Mouse (Mus musculus): ENCODE results near the gene Ngrn.

Gene Ngrn

DNA sequence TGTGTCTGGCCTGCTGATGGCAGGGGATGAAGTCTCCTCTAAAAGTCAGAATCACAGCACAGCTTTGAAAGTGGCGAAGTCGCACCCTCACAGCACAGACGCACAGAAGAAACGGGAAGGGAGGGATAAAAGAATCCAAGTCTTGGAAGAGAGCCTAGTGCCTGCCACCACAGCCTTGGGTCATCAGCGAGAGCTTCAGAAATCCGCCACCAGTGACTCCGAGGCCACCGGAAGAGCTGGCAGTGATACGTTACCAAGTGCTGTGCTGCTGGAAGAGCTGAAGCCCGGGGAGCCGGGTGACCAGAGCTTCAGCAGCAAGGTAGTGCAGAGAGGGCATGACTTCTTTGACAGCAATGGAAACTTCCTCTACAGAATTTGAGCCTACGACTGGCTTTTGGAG is 3.6 kb downstream of the Ngrn start:
- DNase-seq: no peak

DNA sequence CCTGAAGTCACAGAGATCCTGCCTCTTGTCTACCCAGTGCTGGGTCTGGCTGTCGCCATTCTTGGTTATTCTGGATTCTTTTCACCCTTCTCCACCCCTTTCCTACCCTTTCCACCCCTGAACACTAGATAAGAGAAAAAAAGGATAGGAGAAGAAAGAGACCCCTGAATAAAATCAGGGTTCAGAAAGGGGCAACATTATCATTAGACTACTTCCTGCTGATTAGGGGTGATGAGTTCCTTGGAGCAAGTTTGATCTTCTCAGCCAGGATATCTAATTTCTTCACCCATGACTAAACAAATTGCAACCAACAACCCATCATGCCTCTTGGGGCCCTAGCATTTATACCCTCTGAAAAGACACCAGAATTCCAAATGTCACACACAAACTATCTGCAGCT is 6.7 kb downstream of the Ngrn start:
- DNase-seq: no peak

DNA sequence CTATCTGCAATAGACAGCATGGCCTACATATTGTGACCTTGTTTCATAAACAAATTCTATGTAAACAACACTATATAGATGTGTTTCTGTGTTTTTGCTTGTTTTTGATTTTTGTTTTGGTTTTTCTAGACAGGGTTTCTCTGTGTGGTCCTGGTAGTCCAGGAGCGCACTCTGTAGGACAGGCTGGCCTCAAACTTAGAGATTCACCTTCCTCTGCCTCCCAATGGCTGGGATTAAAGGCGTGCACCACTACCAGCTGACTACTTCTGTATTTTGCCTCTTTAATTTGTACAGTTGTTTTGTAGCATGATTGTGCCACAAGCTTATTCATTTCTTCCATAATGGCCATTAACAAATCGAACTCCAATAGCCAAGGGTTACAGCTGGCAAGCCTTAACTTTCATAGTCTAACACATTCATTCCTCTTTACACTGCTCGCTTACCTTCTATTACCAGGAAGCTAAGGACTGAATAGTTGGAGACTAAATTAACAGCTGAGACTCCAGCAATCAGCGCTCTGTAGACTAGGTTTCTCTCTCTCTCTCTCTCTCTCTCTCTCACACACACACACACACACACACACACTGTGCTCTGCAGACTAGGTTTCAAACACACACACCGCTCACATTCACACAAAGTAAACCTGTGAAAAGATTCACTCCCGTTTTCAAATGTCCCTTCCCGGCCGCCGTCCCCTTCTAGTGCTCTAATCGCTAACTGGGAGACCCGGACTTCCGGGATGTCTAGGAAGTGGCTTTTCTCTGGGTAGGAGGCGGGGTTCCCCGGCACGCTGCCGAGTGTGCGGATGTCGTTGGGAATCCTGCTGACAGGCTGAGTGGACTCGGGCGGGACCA is 8.1 kb downstream of the Ngrn start, which contains the start of gene Vps33b:
Vps33b (plus strand) TSS at position 753 of the 854 bp plus-strand sequence.
- DNase-seq: peak; percentile 93

DNA sequence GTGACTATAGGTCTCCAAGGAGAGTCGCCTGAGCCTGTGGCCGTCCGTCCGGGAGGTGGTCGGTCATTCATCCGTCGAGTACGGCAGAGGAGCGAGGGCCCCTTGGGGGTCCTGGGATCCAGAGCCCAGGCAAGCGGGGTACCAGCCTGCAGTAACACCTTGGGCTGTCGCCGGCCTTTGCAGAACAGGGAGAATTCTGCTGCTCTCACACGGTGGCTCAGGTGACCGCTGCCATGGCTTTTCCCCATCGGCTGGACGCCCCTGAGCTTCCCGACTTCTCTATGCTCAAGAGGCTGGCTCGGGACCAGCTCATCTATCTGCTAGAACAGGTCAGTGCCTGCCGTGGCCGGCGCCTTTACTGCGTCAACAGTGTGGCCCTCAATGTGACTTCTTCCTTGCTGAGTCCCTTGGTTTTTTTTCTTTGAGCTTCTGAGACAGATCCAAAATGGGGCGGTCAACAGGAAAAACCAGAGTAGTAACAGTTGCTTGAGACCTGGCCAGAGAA is 8.8 kb downstream of the Ngrn start:
- DNase-seq: no peak

DNA sequence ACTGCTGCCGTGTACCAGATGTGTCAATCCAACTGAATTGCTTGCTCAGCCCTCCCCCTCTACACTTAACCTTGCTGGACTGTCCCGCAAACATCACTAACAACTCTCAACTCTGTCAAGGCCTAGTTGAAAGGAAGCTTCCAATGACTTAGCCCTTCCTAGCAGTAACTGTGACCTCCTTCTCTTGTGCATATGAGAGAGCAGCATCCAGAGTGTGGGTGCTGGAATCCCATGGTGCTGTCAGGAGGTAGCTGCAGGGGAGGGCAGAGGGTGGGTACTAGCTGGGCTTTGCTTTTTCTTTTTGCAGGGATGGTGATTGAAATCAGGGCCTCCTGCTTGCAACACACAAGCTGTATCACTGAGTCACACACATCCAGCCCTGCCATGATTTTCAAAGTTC is 12.4 kb downstream of the Ngrn start:
- no peak for DNase-seq

DNA sequence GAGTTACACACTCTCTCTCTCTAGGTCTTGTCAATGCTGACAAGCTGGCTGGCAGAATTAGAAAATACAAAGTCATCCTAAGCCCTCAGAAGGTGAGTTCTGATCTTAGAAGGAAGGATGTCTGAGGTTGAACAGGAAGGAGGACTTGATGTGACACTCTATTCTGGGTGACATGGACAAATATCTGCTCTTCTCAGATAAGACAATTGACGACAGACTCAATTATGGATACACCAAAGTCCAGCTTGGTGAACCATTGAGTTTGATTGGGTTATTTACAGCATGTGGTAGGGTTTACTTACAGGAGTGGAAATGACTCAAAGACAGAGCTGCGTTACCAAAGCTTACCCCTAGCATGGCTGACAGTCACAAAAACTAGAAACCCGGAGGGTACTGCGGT is 15.4 kb downstream of the Ngrn start:
- DNase-seq: no peak

DNA sequence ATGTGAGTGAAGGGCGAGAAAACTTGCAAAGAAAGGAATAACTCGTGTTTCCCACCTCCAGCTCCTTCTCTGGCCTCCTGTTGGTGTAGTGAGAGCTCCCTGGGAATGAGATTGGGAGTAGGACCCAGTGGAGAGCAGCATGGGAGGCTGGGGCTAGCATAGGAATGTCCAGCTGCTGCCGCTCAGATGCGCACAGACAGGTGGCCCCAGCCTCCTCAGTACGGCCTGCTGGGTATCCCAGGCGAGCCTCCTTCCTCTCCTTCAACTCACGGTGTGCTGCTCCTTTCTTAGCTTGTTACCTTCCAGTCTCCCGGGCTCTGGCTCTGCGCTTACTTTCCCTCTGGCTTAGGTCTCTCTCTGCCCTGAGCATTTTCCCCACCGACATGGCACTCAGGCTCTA is 19.0 kb downstream of the Ngrn start:
- no peak for DNase-seq

DNA sequence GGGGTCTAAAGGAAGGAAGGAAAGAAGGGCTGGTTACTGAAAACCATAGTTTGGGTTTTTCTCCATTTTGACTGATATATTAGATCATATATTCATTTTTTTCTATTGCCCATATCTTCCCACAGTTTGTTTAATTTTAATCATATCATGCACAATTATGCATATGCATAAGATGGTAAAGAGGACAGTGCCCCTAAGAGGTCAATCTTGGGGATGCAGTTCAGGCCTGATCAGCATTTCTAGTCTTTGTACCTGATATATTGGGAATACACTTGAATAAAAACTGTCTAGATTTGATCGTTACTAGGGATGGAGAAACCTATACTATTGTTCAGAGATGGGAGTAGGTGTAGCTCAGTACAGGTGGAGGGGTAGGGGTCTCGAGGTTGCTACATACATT is 20.0 kb downstream of the Ngrn start:
- no peak for DNase-seq

DNA sequence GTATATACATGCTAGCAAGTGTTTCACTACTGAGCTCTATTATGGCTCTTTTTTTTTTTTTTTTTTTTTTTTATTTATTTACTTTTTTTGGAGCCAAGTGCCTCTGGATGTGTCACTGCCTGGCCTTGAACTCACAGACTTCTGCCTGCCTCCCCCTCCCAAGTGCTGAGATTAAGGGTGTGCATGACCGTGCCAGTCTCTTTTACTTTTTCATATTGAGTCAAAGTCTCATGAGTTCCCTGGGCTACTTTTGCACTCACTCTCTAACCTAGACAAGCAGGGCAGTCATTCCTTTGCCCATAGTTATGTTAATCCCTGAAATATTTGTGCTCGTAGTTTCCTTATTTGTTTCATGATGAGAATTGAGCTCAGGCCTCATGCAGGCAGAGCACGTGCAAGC is 20.6 kb downstream of the Ngrn start:
- DNase-seq: no peak

DNA sequence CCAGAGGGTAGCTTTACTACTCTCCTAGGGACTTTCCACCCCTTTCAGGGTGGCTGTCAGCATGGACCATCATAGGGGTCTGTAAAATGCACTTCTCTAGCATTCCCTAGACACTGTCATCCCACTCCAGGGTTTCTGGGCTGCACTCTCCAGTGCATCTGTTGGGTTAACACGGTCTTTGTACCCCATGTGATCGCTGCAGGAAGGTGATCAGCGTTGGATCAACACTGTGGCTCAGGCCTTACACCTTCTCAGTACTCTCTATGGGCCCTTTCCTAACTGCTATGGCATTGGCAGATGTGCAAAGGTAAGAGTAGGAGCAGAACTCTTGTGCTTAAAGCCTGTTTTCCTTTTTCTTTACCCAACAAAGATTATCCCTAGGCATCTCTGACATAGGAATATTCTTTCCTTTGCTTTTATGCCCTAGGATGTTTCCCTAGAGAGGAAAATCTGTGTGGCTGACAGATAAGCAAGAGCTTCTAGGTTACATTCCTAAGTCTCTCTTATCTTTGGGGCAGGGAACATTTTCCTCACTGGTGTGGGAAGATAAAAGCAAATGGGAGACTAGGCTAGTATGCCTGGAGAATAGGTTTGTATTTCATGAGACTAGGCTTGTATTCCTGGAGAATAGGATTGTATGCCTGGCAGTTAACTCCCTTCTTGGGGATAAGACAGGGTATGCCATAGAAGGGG is 22.4 kb downstream of the Ngrn start:
- no peak for DNase-seq

DNA sequence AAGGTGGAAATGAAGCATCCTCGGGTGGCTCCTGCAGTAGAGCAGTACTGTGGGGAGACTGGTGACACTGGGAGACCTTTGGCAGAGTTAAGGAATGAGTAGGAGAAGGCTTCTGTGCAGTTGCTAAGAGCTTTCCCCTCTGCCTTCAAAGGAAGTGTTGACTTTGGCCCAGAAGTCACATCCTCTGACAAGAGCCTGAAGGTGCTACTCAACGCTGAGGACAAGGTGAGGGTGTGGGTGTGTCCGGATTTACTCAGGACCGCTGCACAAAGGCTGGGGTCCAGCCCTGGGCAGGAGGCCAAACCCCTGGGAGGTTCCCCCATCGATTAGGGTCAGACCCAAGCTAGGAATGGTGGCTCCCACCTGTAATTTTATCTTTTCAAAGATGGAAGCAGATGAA is 23.4 kb downstream of the Ngrn start:
- DNase-seq: no peak

DNA sequence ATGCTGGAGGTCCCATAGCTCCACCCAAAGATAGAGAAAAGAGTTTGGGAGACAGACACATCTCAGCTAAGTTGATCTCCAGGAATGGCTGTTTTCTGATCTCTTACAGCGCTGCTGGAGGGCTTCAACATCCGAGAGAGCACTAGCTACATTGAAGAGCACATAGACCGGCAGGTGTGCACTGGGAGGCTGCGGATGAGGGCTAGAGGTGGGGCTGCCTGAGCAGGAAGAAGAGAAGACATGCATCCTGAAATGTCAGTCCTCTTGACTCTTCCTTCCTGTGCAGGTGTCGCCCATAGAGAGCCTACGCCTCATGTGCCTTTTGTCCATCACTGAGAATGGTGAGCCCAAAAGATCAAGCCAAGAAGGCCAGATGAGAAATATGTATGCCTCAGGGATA is 24.7 kb downstream of the Ngrn start:
- DNase-seq: no peak

DNA sequence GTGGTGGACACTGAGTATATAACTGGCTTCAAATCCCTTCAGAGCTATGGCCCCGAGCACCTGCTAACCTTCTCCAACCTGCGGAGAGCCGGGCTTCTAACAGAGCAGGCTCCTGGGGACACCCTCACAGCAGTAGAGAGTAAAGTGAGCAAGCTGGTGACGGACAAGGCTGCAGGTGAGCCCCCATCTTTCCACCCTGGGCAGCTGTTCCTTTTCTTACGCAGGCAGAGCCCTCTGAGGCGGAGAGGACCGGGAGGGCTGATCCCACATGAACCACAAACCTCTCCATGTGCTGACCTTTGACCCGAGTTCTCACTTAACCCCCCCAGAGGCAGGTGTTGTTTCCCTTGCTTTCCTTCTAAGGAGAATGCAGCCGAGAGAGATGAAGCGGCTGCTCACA is 26.7 kb downstream of the Ngrn start:
- no peak for DNase-seq

DNA sequence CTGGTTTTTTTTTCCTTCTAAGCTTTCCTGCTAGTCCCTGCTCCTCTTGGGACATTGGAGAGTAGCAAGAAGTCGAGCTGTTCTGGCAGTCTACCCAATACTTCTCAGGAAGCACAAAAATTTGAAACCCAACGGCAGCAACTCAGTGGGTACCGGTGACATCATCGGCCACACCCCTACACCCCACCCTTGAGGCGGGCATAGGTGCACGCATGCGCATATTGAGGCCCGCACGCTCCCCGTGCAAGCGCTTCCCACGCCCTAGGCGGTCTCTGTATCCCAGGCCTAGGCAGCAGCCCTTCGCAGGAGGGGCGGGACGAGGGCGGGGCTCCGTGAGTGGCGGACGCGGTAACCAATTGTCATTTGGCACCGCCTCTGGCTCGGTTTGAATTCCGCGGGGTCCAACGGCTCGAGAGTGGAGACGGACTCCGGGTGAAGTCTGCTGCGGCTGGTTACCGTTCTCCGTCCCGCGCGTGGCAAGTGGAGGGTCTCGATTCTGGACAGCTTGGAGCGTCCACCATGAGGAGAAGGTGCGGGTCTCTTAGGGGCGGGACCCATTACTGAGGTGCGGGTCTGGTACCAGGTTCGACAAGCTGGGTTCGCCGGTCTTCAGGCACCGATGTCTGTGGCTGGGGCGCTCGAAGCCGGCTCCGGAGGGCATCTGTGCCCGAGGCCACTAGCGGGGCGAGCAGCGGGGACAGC is 33.2 kb downstream of the Ngrn start, which contains the start of gene Prc1:
Prc1 (plus strand) TSS at position 389 of the 702 bp plus-strand sequence.
- DNase-seq: peak; percentile 99

DNA sequence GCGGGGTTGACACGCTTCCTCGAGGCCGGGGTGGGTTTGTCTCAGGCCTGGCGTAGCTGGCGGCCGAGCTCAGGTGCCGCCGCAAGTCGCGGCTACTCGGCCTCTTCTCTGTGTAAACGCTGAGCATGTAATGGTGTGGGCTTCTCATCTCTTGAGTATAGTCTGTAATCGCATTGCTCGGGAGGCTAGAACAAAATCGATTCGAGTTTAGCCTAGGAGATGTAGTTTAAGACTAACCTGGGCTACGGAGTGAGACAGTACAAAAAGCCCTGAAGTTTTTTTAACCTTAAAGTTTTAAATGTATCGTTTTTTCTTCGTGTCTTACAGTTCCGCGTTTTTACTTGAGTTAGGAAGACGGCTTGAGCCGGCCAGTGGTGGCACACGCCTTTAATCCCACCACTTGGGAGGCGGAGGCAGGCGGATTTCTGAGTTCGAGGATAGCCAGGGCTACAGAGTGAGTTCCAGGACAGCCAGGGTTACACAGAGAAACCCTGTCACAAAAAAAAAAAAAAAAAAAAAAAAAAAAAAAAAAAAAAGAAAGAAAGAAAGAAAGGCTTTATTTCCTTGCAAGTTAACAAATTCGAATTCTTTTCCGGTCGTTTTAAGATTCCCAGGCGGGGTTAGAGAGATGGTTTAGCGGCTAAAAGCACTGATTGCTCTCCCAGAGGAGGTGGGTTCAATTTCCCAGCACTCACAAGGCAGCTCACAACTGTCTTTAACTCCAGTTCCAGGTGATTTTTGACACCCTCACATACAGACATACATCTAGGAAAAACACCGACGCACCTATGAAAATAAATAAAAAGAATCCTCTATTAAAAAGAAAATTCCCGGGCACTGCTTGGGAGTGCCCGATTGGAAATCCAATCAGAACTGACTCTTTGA is 34.0 kb downstream of the Ngrn start:
- DNase-seq: no peak

DNA sequence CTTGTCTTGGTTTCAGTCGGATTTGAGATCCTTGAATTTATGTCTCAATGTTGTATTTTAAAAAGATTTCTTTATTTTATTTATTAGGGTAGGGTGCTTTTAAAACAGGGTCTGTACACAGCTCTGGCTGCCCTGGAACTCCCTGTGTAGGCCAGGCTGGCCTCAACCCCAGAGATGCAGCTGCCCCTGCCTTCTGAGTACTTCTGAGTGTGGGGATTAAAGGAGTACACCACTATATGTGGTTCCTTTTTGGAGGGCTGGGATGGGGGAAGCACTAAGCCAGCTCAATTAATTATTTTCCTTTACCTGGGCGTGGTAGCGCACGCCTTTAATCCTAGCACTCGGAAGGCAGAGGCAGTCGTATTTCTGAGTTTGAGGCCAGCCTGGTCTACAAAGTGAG is 35.4 kb downstream of the Ngrn start:
- no peak for DNase-seq

DNA sequence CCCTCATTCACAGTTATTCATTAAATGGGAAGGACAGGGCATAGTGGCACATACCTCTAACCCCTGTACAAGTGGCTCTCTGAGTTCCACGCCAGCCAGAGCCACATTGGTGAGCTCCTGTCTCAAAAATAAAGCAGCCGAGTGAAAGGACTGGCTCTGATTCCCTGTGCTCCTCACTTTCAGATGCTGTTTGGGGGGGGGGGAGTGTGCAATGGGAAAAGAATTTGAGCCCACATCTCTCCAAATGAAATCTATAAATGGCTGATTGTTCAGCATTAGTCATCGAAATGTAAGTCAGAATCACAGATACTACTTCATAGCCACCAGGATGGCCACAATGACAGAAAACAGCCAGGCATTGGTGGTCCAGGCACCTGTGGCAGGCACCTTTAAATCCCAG is 36.0 kb downstream of the Ngrn start:
- DNase-seq: no peak

DNA sequence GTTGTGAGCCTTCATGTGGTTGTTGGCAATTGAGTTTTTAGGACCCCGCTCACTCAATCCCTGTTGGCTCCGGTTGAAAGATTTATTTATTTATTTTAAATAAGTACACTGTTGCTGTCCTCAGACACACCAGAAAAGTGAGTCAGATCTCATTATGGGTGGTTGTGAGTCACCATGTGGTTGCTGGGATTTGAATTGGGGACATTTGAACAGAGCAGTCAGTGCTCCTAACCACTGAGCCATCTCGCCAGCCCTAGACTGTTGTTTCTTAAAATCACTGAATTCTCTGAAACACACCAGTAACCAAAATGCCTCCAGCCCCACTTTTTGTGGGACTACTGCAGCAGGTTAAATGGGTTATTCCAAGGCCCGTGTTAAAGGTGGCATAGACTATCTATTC is 37.7 kb downstream of the Ngrn start:
- DNase-seq: no peak

DNA sequence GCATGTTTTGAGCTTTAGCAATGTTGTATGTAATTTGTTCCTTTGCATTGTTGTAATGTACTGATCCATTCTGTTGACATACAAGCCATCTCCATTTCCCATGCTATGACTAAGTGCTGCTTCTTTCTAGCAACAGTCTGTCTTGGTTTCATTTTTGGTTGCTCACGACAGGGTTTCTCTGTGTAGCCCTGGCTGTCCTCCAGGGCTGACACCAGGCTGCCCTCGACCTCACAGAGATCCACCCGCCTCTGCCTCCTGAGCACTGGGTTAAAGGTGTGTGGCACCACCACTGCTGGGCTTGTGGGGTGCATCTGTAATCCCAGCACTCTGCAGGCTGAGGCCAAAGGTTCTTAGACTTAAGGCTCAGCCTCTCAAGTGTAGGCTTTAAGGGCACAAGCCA is 38.6 kb downstream of the Ngrn start:
- no peak for DNase-seq

DNA sequence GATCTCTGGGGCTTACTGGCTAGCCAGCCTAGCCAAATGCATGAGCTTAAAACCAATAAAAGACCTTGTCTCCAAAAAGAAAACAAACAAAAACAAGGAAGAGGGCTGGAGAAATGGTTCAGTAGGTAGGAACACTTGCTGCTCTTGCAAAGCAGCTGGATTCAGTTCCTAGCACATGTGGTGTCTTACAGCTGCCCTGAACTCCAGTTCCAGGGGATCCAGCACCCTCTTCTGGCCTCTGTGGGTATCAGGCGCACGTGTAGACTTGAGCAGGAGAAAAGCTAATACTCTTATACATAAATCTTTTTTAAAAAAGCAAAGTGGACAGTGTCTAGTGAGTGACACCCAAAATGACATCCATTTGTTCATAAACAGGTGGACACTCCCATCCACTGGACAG is 40.5 kb downstream of the Ngrn start:
- no peak for DNase-seq

DNA sequence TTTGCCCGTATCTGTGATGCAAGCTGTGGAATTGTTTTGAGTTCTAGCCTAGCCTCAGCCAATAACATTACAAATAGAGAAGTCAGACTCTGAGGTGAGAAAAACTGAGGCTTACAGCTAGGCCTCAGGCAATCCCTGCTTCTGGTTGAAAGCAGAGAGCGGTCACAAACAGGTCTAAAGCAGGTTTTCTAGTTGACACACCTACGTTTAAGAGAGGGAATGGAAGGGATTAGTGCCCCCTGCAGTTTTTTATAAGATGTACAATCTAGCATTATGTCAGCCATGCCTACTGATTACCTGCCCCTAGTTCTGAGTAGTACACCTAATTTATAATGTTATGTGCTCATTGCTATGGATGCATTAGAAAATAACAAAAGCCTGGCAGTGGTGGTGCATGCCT is 46.8 kb downstream of the Ngrn start:
- no peak for DNase-seq

DNA sequence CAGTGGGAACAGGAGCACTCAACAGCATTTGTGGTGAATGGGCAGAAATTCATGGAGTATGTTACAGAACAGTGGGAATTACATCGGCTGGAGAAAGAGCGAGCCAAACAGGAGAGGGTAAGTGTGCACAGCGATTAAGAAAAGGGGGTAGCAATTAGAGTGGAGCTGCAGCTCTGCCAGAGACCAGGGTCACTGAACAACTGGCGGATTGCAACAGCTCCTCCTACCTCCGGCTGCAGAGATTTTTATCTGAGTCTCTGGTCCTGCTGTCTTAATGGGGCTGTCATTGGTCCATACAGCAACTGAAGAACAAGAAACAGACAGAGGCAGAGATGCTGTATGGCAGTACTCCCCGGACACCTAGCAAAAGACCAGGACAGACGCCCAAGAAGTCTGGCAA is 49.8 kb downstream of the Ngrn start:
- DNase-seq: no peak
